Mouse (Mus musculus) forebrain, postnatal 0 days (tissue): ENCODE measurements around the gene Myo9b. TPM values are rescaled to one million over a fixed set of nuclear protein-coding genes. Genes with fewer than 3 reads are reported as not detected.

Experiments used
- ATAC-seq: fragments of 200-750 bp; cut with Nextera tagmentation; 2 replicates; pipeline ENCODE4 v1.8.0; 2017; ENCODE audit warnings: mild to moderate bottlenecking, moderate library complexity
- DNase-seq: peaks from one replicate; pipeline ENCODE4 v3.0.0-alpha.2; 2015
- H3K27ac ChIP-seq: fragments of 300-500 bp; sonication (generic); 2 replicates; pipeline ENCODE4 v1.5.1; 2014; ENCODE audit warnings: low read depth, mild to moderate bottlenecking, antibody characterized with exemption, low read length, moderate library complexity, mixed read lengths
- H3K27me3 ChIP-seq: fragments of 300-500 bp; sonication (generic); 2 replicates; pipeline ENCODE4 v1.6.1; 2014; ENCODE audit warnings: mild to moderate bottlenecking, low read length, mixed read lengths; ENCODE audit not compliant: insufficient read depth
- H3K36me3 ChIP-seq: fragments of 300-500 bp; sonication (generic); 2 replicates; pipeline ENCODE4 v1.6.1; 2014; ENCODE audit warnings: mild to moderate bottlenecking, moderate library complexity; ENCODE audit not compliant: insufficient read depth
- H3K4me1 ChIP-seq: fragments of 300-500 bp; sonication (generic); 2 replicates; pipeline ENCODE4 v1.6.1; 2014; ENCODE audit warnings: antibody characterized with exemption; ENCODE audit not compliant: insufficient read depth
- H3K4me2 ChIP-seq: fragments of 300-500 bp; sonication (generic); 2 replicates; pipeline ENCODE4 v1.6.1; 2014; ENCODE audit warnings: low read depth, mild to moderate bottlenecking, moderate library complexity
- H3K4me3 ChIP-seq: fragments of 300-500 bp; sonication (generic); 2 replicates; pipeline ENCODE4 v1.5.1; 2014; ENCODE audit warnings: low read depth, low read length, mixed read lengths
- H3K9ac ChIP-seq: fragments of 300-500 bp; sonication (generic); 2 replicates; pipeline ENCODE4 v1.6.1; 2014; ENCODE audit warnings: mild to moderate bottlenecking
- H3K9me3 ChIP-seq: fragments of 300-500 bp; sonication (generic); 2 replicates; pipeline ENCODE4 v1.6.1; 2016; ENCODE audit warnings: low read length
- CTCF ChIP-seq: sonication (generic); IDR thresholded peaks from 2 replicates; pipeline ENCODE4 v1.5.1; 2016; ENCODE audit warnings: antibody characterized with exemption, control low read depth, low read depth
- WGBS: fragments of 180-500 bp; shearing (Covaris S2); extraction: QIAGEN DNeasy Blood & Tissue Kit; methylation state at CpG from one replicate; pipeline ENCODE4 v1.1.7; 2014; 5-methylcytosine and 5-hydroxymethylcytosine counted together
- polyA plus RNA-seq: library from polyadenylated mRNA; unstranded; fragments of >200 nt; fragmentation: Nextera tagmentation; extraction: Ambion mirVana; gene quantifications from 2 replicates; pipeline ENCODE4 v1.2.1, GENCODE M21; 2015
- total RNA-seq: library from RNA; depleted of rRNA; stranded (reverse); fragments of >200 nt; gene quantifications from 2 replicates; pipeline ENCODE4 v1.2.3, GENCODE M21; 2014

The Myo9b gene
- total and polyA plus RNA-seq, 2 experiments from 2014 or later = 6.5 to 31.4 TPM

- no peaks in the 10 kb centered on the region for H3K9me3 ChIP-seq
- DNase-seq (peak; percentile 95), ATAC-seq (peak; percentile 83)
- H3K27me3 ChIP-seq = no peaks in the 10 kb centered on the region
- H3K4me1 ChIP-seq = peaks cover 6% of the 10 kb centered on the region; the same call in 1 of the 2 replicates
- H3K4me2 ChIP-seq = peak within 1 kb of the TSS; percentile 89
- peak within 1 kb of the TSS; percentile 90 for H3K27ac ChIP-seq
- TF ChIP-seq CTCF = no peak
- peaks cover 13% of the 10 kb centered on the region for H3K36me3 ChIP-seq
- WGBS = under 1% methylated on average over 56 of the region's 56 CpGs
- peak within 1 kb of the TSS; percentile 67 for H3K9ac ChIP-seq
- H3K4me3 ChIP-seq = peak within 1 kb of the TSS; percentile 59
Observed at GRCm38 (mm10) chr8:71366771-71367528, 94.4 kb downstream of the Myo9b start, which contains the start of gene Use1. Use1 (plus strand) TSS chr8:71366848.

GRCm38 (mm10) chr8:71367529-71368176, 95.1 kb downstream of the Myo9b start:
- Histone ChIP-seq H3K27ac (peak overlapping the region; percentile 90), H3K27me3 (no peaks in the 10 kb centered on the region), H3K4me2 (peak overlapping the region; percentile 89), H3K36me3 (peaks cover 13% of the 10 kb centered on the region), H3K9ac (peak overlapping the region; percentile 67), H3K4me3 (peak overlapping the region; percentile 59), H3K4me1 (peaks cover 6% of the 10 kb centered on the region; the same call in 1 of the 2 replicates), H3K9me3 (no peaks in the 10 kb centered on the region)
- 48% methylated on average over 17 of the region's 17 CpGs for WGBS
- DNase-seq (no peak), ATAC-seq (no peak)
- TF ChIP-seq CTCF = no peak

- Histone ChIP-seq H3K36me3 (peaks cover 13% of the 10 kb centered on the region), H3K4me1 (peaks cover 6% of the 10 kb centered on the region; the same call in 1 of the 2 replicates), H3K4me3 (no peak overlapping the region), H3K9ac (no peak overlapping the region), H3K27me3 (no peaks in the 10 kb centered on the region), H3K4me2 (no peak overlapping the region), H3K9me3 (no peaks in the 10 kb centered on the region), H3K27ac (no peak overlapping the region)
- no peak for ATAC-seq
- no peak for TF ChIP-seq CTCF
- no peak for DNase-seq
Observed at GRCm38 (mm10) chr8:71368366-71368765, 95.9 kb downstream of the Myo9b start.

GRCm38 (mm10) chr8:71369040-71369718, 96.7 kb downstream of the Myo9b start:
- Histone ChIP-seq H3K36me3 (peaks cover 17% of the 10 kb centered on the region), H3K4me1 (peaks cover 6% of the 10 kb centered on the region; the same call in 1 of the 2 replicates), H3K27ac (no peak overlapping the region), H3K9ac (no peak overlapping the region), H3K4me3 (no peak overlapping the region), H3K4me2 (no peak overlapping the region), H3K9me3 (no peaks in the 10 kb centered on the region), H3K27me3 (no peaks in the 10 kb centered on the region)
- no peak for TF ChIP-seq CTCF
- 93% methylated on average over 10 of the region's 10 CpGs for WGBS
- DNase-seq = no peak
- ATAC-seq = no peak

GRCm38 (mm10) chr8:71370711-71371235, 98.3 kb downstream of the Myo9b start:
- Histone ChIP-seq H3K4me1 (peaks cover 6% of the 10 kb centered on the region; the same call in 1 of the 2 replicates), H3K27ac (peak overlapping the region; percentile 80), H3K27me3 (no peaks in the 10 kb centered on the region), H3K9ac (peak overlapping the region; percentile 51), H3K36me3 (peaks cover 17% of the 10 kb centered on the region), H3K4me2 (peak overlapping the region; percentile 41), H3K9me3 (no peaks in the 10 kb centered on the region), H3K4me3 (peak overlapping the region; percentile 61)
- 24% methylated on average over 5 of the region's 5 CpGs for WGBS
- DNase-seq = no peak
- no peak for TF ChIP-seq CTCF
- ATAC-seq = no peak

GRCm38 (mm10) chr8:71371236-71371848, 98.8 kb downstream of the Myo9b start, which contains the start of gene Ocel1:
Ocel1 (plus strand) TSS chr8:71371298.
- Histone ChIP-seq H3K9me3 (no peaks in the 10 kb centered on the region), H3K4me3 (peak within 1 kb of the TSS; percentile 61), H3K4me1 (peaks cover 11% of the 10 kb centered on the region), H3K4me2 (peak within 1 kb of the TSS; percentile 41), H3K9ac (peak within 1 kb of the TSS; percentile 51), H3K27me3 (no peaks in the 10 kb centered on the region), H3K27ac (peak within 1 kb of the TSS; percentile 80), H3K36me3 (peaks cover 17% of the 10 kb centered on the region)
- ATAC-seq (peak; percentile 88), DNase-seq (peak; percentile 98)
- WGBS = 2% methylated on average over 68 of the region's 68 CpGs
- peak; percentile 95 for TF ChIP-seq CTCF
